Mouse (Mus musculus): ENCODE measurements at regions not wholly inside any gene's neighbourhood (a gene's known extent, or its start where the extent isn't known, plus 50 kb on each side); places are given as distances from the start of the nearest gene placed in this dataset.

GRCm38 (mm10) chr3:19429010-19429409 lies 199.5 kb downstream of the 1700064H15Rik start:
- TF ChIP-seq CTCF (IDR thresholded peaks at IDR 0.05; ENCODE audit: borderline replicate concordance, insufficient read depth, low read length) = no peak
- no peak for TF ChIP-seq POLR2A (IDR thresholded peaks at IDR 0.05; ENCODE audit: low read depth, low read length)

Measured in embryonic fibroblast, embryonic 13.5 days (primary cell).